Mouse (Mus musculus) hindbrain, embryonic 11.5 days (tissue): Measurements from ENCODE around the gene Ttc25. TPM values are rescaled to one million over a fixed set of nuclear protein-coding genes. Genes with fewer than 3 reads are reported as not detected.
A peak's percentile ranks its signal among the peaks of the same experiment; 100 is the strongest.

ENCODE experiments used
- ATAC-seq: fragments of 200-750 bp; cut with Nextera tagmentation; 2 replicates; pipeline ENCODE4 v1.8.0; 2017; ENCODE audit warnings: mild to moderate bottlenecking, moderate TSS enrichment, moderate library complexity; ENCODE audit not compliant: low FRiP score
- DNase-seq: peaks from one replicate; pipeline ENCODE4 v3.0.0-alpha.2; 2015; ENCODE audit warnings: low spot score
- H3K27ac ChIP-seq: fragments of 300-500 bp; sonication (generic); 2 replicates; pipeline ENCODE4 v1.5.1; 2014; ENCODE audit warnings: mild to moderate bottlenecking, low read depth, low read length
- H3K27me3 ChIP-seq: fragments of 300-500 bp; sonication (generic); 2 replicates; pipeline ENCODE4 v1.6.1; 2014; ENCODE audit warnings: mild to moderate bottlenecking, low read length, moderate library complexity, mixed read lengths; ENCODE audit not compliant: control insufficient read depth, insufficient read depth
- H3K36me3 ChIP-seq: fragments of 300-500 bp; sonication (generic); 2 replicates; pipeline ENCODE4 v1.6.1; 2014; ENCODE audit warnings: mild to moderate bottlenecking, low read length, moderate library complexity, mixed read lengths; ENCODE audit not compliant: control insufficient read depth, insufficient read depth
- H3K4me1 ChIP-seq: fragments of 300-500 bp; sonication (generic); replicated peaks from 2 replicates; pipeline ENCODE4 v1.6.1; 2014; ENCODE audit warnings: low read length, mixed read lengths; ENCODE audit not compliant: control insufficient read depth, insufficient read depth
- H3K4me2 ChIP-seq: fragments of 300-500 bp; sonication (generic); replicated peaks from 2 replicates; pipeline ENCODE4 v1.6.1; 2014; ENCODE audit warnings: mild to moderate bottlenecking, low read depth, low read length
- H3K4me3 ChIP-seq: fragments of 300-500 bp; sonication (generic); 2 replicates; pipeline ENCODE4 v1.5.1; 2014; ENCODE audit warnings: low read depth, low read length
- H3K9ac ChIP-seq: fragments of 300-500 bp; sonication (generic); 2 replicates; pipeline ENCODE4 v1.6.1; 2014; ENCODE audit warnings: low read depth, low read length
- H3K9me3 ChIP-seq: fragments of 300-500 bp; sonication (generic); 2 replicates; pipeline ENCODE4 v1.6.1; 2016; ENCODE audit warnings: low read length; ENCODE audit not compliant: control insufficient read depth
- WGBS: fragments of 180-500 bp; shearing (Covaris S2); extraction: QIAGEN DNeasy Blood & Tissue Kit; methylation state at CpG from one replicate; pipeline ENCODE4 v1.1.7; 2014; 5-methylcytosine and 5-hydroxymethylcytosine counted together
- polyA plus RNA-seq: library from polyadenylated mRNA; unstranded; fragments of >200 nt; fragmentation: Nextera tagmentation; extraction: Ambion mirVana; gene quantifications from 2 replicates; pipeline ENCODE4 v1.2.1, GENCODE M21; 2014

Gene Ttc25
- polyA plus RNA-seq, 1 experiment from 2014 or later, result 2.6 TPM

DNA sequence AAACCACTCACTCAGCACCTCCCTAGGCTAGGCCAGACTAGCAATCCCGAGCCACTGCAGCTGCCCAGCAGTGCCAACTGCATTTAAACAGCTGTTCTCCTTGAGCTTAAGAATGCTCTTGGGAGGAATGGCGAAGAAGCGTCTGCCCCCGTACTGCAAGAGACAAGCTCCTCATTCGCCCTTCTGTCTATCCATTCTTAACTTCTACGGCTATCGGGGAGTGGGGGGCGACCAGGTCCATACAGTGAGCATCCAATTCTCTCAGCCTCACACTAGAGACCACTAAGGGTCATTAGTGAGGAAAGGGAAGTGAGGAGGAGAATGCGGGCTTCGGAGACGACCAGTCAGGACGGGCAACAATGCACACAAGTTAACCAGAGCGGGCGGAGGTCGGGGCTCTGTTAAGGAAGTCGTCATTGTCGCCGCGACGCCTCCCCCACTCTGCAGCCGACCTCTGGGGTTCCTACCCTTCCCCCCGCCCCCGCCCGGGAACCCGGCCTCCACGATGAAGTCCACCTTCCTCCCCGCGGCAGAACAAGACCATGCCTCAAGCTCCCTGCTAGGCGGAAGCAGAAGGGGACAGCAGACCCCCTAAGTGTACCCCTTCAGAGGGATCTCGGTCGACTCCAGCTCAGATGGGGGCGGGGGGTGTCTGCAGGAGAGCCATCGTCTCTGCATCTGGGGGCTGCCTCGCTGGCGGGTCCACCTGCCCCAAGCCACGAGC lies 73.5 kb downstream of the Ttc25 start, which contains the start of gene Nkiras2:
Gene Nkiras2, plus strand, starts transcription at position 484 of the 724 bp plus-strand sequence.
- Histone ChIP-seq H3K27ac (peak within 1 kb of the TSS; percentile 92), H3K27me3 (no peaks in the 10 kb centered on the region), H3K4me1 (0 out of 2 replicates have a peak, but pooled peaks cover 2% of the 10 kb centered on the region), H3K9me3 (no peaks in the 10 kb centered on the region), H3K9ac (peak within 1 kb of the TSS; percentile 97), H3K36me3 (no peaks in the 10 kb centered on the region), H3K4me3 (peak within 1 kb of the TSS; percentile 98), H3K4me2 (peak within 1 kb of the TSS; percentile 74)
- ATAC-seq, result peak; percentile 78
- peak; percentile 80 for DNase-seq
- under 1% methylated on average over 35 of the region's 36 CpGs for WGBS

DNA sequence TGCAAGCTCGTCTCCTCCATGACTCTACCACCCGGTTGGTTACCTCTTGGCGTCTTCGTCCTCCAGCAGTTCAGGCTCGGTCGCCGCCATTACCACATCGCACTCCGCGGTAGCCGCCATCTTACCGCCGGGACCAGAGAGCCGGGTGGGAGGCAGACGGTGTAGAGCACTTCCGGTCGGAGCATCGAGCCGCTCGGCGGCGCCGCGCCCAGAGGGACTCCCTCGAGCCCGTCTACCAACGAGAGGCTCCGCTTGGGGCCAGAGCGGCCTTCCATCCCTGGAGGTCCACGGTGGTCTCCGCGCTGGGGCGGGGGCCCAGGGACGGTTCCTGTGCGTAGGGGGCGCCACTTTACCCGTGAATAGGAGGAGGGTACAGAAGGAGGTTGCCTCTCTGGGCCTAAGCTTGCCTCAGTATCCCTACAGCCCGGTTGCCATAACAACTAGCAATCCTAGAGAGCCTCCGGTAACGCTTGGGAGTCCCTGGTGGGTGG lies 74.1 kb downstream of the Ttc25 start:
- under 1% methylated on average over 40 of the region's 40 CpGs for WGBS
- H3K4me2 ChIP-seq, result peak overlapping the region; percentile 71
- ATAC-seq, result peak; percentile 97
- peak overlapping the region; percentile 92 for H3K27ac ChIP-seq
- peak overlapping the region; percentile 97 for H3K9ac ChIP-seq
- H3K9me3 ChIP-seq, result no peaks in the 10 kb centered on the region
- no peaks in the 10 kb centered on the region for H3K36me3 ChIP-seq
- H3K4me3 ChIP-seq, result peak overlapping the region; percentile 98
- peak; percentile 99 for DNase-seq
- 0 out of 2 replicates have a peak, but pooled peaks cover 2% of the 10 kb centered on the region for H3K4me1 ChIP-seq
- no peaks in the 10 kb centered on the region for H3K27me3 ChIP-seq

DNA sequence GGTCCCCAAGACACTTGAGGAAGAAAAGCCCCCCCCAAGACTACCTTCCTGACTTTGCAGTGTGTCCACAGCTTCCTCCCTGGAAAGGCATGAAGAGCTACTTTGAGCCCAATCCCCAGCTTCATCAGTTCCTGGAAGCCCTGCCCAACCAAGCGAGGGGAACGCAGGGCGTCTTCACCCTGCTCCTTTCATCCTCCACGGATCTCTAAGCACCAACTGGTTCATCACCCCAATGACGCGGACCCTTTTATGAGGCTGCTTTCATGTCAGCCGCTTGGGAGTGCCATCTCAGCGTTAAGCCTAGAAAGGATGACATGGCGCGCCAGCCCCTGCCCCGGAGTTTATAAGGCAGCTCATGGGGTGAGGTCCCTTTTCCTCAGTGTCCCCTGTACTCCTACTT lies 74.6 kb downstream of the Ttc25 start, which contains the start of gene Dnajc7:
Gene Dnajc7, minus strand, starts transcription at position 187 of the 400 bp plus-strand sequence.
- WGBS, result 6% methylated on average over 11 of the region's 11 CpGs
- Histone ChIP-seq H3K27ac (peak within 1 kb of the TSS; percentile 92), H3K4me1 (0 out of 2 replicates have a peak, but pooled peaks cover 2% of the 10 kb centered on the region), H3K27me3 (no peaks in the 10 kb centered on the region), H3K4me2 (peak within 1 kb of the TSS; percentile 74), H3K9ac (peak within 1 kb of the TSS; percentile 97), H3K9me3 (no peaks in the 10 kb centered on the region), H3K36me3 (no peaks in the 10 kb centered on the region), H3K4me3 (peak within 1 kb of the TSS; percentile 98)
- ATAC-seq (no peak; the same call in 1 of the 2 replicates), DNase-seq (no peak)

Other genes with a start within 250 kb of the Ttc25 start
- gene Eif1, start 225.7 kb upstream of the Ttc25 start, polyA plus RNA-seq, result 1,709 and 1,853 TPM in 2 replicates
- gene Gast, start 211.2 kb upstream of the Ttc25 start, polyA plus RNA-seq, result 1.1 TPM in 1 of 2 replicates, not detected in the other
- 12.0 and 12.8 TPM in 2 replicates for gene Hap1, start 189.5 kb upstream of the Ttc25 start, polyA plus RNA-seq
- gene Jup, start 147.8 kb upstream of the Ttc25 start, polyA plus RNA-seq, result 26.7 and 30.7 TPM in 2 replicates
- 19.6 and 22.9 TPM in 2 replicates for gene P3h4, start 130.8 kb upstream of the Ttc25 start, polyA plus RNA-seq
- 38.7 and 46.1 TPM in 2 replicates for gene Fkbp10, start 129.9 kb upstream of the Ttc25 start, polyA plus RNA-seq
- 92.6 and 96.0 TPM in 2 replicates for gene Nt5c3b, start 103.8 kb upstream of the Ttc25 start, polyA plus RNA-seq
- gene Klhl10, start 103.7 kb upstream of the Ttc25 start, polyA plus RNA-seq, result 0.66 and 0.68 TPM in 2 replicates
- 13.8 and 14.9 TPM in 2 replicates for gene Klhl11, start 72.9 kb upstream of the Ttc25 start, polyA plus RNA-seq
- 259 and 306 TPM in 2 replicates for gene Acly, start 17.6 kb upstream of the Ttc25 start, polyA plus RNA-seq
- gene Cnp, start 29.3 kb downstream of the Ttc25 start, polyA plus RNA-seq, result 17.4 and 17.8 TPM in 2 replicates
- gene Nkiras2, start 73.6 kb downstream of the Ttc25 start, polyA plus RNA-seq, result 108 and 109 TPM in 2 replicates
- 95.3 and 105 TPM in 2 replicates for gene Dnajc7, start 74.6 kb downstream of the Ttc25 start, polyA plus RNA-seq
- gene Zfp385c, start 146.8 kb downstream of the Ttc25 start, polyA plus RNA-seq, result 0.08 and 0.71 TPM in 2 replicates
- gene Dhx58, start 158.7 kb downstream of the Ttc25 start, polyA plus RNA-seq, result 1.8 and 1.9 TPM in 2 replicates
- 47.2 and 50.3 TPM in 2 replicates for gene Kat2a, start 166.9 kb downstream of the Ttc25 start, polyA plus RNA-seq
- gene Hspb9, start 168.2 kb downstream of the Ttc25 start, polyA plus RNA-seq, result 0.50 and 0.82 TPM in 2 replicates
- 76.6 and 87.5 TPM in 2 replicates for gene Rab5c, start 192.6 kb downstream of the Ttc25 start, polyA plus RNA-seq
- 3.8 and 5.7 TPM in 2 replicates for gene Kcnh4, start 214.3 kb downstream of the Ttc25 start, polyA plus RNA-seq
- gene Hcrt, start 217.3 kb downstream of the Ttc25 start, polyA plus RNA-seq, result not detected in 2 replicates
- gene Ghdc, start 225.3 kb downstream of the Ttc25 start, polyA plus RNA-seq, result 1.1 and 2.1 TPM in 2 replicates